Mouse (Mus musculus) CH12.LX (cell line): ENCODE measurements around the gene Ttf2.

Experiments
- CHD1 ChIP-seq: IDR thresholded peaks from 2 replicates; pipeline ENCODE4 v1.6.1; 2012; ENCODE audit warnings: low read depth, low read length, improper control_type of control experiment, inconsistent platforms
- CHD2 ChIP-seq: IDR thresholded peaks from 2 replicates; pipeline ENCODE4 v1.6.1; 2011; ENCODE audit warnings: low read length, improper control_type of control experiment
- CTCF ChIP-seq, 2 experiments: IDR thresholded peaks in 1 of 2; conservative IDR thresholded peaks in 1 of 2; 2 replicates each; pipeline ENCODE4 v1.5.1; 2011 to 2012; ENCODE audit warnings: low read depth in 2 of 2, low read length in 2 of 2, improper control_type of control experiment in 1 of 2, inconsistent platforms in 1 of 2, mild to moderate bottlenecking in 1 of 2, moderate library complexity in 1 of 2
- EP300 ChIP-seq: IDR thresholded peaks from 2 replicates; pipeline ENCODE4 v1.6.1; 2011; ENCODE audit warnings: low read length, improper control_type of control experiment
- ETS1 ChIP-seq: conservative IDR thresholded peaks from 2 replicates; pipeline ENCODE4 v1.6.1; 2012; ENCODE audit warnings: low read depth, mild to moderate bottlenecking, inconsistent platforms, low read length, improper control_type of control experiment, moderate library complexity
- MAZ ChIP-seq: IDR thresholded peaks from 2 replicates; pipeline ENCODE4 v1.6.1; 2012; ENCODE audit warnings: low read depth, mild to moderate bottlenecking, inconsistent platforms, low read length, improper control_type of control experiment, moderate library complexity
- MXI1 ChIP-seq: IDR thresholded peaks from 2 replicates; pipeline ENCODE4 v1.6.1; 2011; ENCODE audit warnings: mild to moderate bottlenecking, low read depth, low read length, improper control_type of control experiment
- MYC ChIP-seq: IDR thresholded peaks from 2 replicates; pipeline ENCODE4 v1.6.1; 2011; ENCODE audit warnings: low read depth, mild to moderate bottlenecking, improper control_type of control experiment, low read length
- POLR2A ChIP-seq: IDR thresholded peaks from 2 replicates; pipeline ENCODE4 v1.6.1; 2011; ENCODE audit warnings: low read depth, mild to moderate bottlenecking, improper control_type of control experiment, low read length
- TCF12 ChIP-seq: IDR thresholded peaks from 2 replicates; pipeline ENCODE4 v1.6.1; 2014; ENCODE audit warnings: low read depth, mild to moderate bottlenecking, inconsistent platforms, low read length, improper control_type of control experiment

- no peak for TF ChIP-seq CHD1
- no peak for TF ChIP-seq TCF12
- TF ChIP-seq MAZ = no peak
- TF ChIP-seq EP300 = no peak
- no peak for TF ChIP-seq CHD2
- TF ChIP-seq MXI1 = no peak
- no peak for TF ChIP-seq POLR2A
- TF ChIP-seq MYC = no peak
- peak; percentile 36 to 45; a peak in 3 of 4 replicates for TF ChIP-seq CTCF (conservative IDR thresholded peaks at IDR 0.05 in 1 of 2, IDR thresholded peaks at IDR 0.05 in 1 of 2; ENCODE audit: low read depth in 2 of 2, low read length in 2 of 2)
- no peak for TF ChIP-seq ETS1
These were observed 14.8 kb downstream of the Ttf2 start for GRCm38 (mm10) chr3:100954616-100955015.
